In genomic region chr9:8226415-8226814, GRCm38 (mm10) we compare ENCODE assay signal across 9 mouse cellular contexts.
A peak's percentile ranks its signal among the peaks of the same experiment; 100 is the strongest.
DNase-seq lines count a peak whose midpoint lies in the region; ATAC-seq and TF ChIP-seq lines count a peak whose summit lies in the region.
"Had no signal": no experiment of that assay in that cellular context is flagged by ENCODE, and none has a peak within 500 bp of the region (broad histone marks: within the 10 kb centered on the region; RNA-seq: fewer than 3 reads in every experiment).

No protein-coding gene starts in this region.

- no peak for DNase-seq in neural tube, embryonic 10.5 days (ENCODE audit: extremely low spot score, low spot score)
- DNase-seq in forebrain, postnatal 0 days, result peak; percentile 64
- no peak for DNase-seq in spleen, postnatal 36 days (ENCODE audit: low spot score in 2 of 2)
- no peak for DNase-seq in ovary, postnatal 36 days (ENCODE audit: low spot score)
- DNase-seq in urinary bladder, postnatal 14 days (ENCODE audit: low spot score), result no peak

- H3K9me3 ChIP-seq in intestine, postnatal 0 days (ENCODE audit: control insufficient read depth), result no peaks in the 10 kb centered on the region
- no peaks in the 10 kb centered on the region for H3K9me3 ChIP-seq in intestine, embryonic 15.5 days
- H3K9me3 ChIP-seq in neural tube, embryonic 14.5 days (ENCODE audit: control insufficient read depth, low read length), result no peaks in the 10 kb centered on the region
- H3K9me3 ChIP-seq in forebrain, postnatal 0 days (ENCODE audit: low read length), result no peaks in the 10 kb centered on the region

- H3K27ac ChIP-seq in intestine, postnatal 0 days (ENCODE audit: low read depth, low read length), result no peak overlapping the region
- H3K27ac ChIP-seq in intestine, embryonic 15.5 days, result no peak overlapping the region
- H3K27ac ChIP-seq in neural tube, embryonic 14.5 days (ENCODE audit: low read depth, low read length), result no peak overlapping the region
- H3K27ac ChIP-seq in forebrain, postnatal 0 days (ENCODE audit: low read depth, low read length), result no peak overlapping the region

- no peaks in the 10 kb centered on the region for H3K27me3 ChIP-seq in intestine, postnatal 0 days (replicated peaks; ENCODE audit: control insufficient read depth, insufficient read depth, low read length)
- H3K27me3 ChIP-seq in intestine, embryonic 15.5 days (replicated peaks), result no peaks in the 10 kb centered on the region
- no peaks in the 10 kb centered on the region for H3K27me3 ChIP-seq in neural tube, embryonic 14.5 days (ENCODE audit: control insufficient read depth, insufficient read depth, low read length)
- H3K27me3 ChIP-seq in forebrain, postnatal 0 days (ENCODE audit: insufficient read depth, low read length), result no peaks in the 10 kb centered on the region
- H3K27me3 ChIP-seq: megakaryocyte, embryonic 14.5 days had no signal

- no peak overlapping the region for H3K4me3 ChIP-seq in intestine, postnatal 0 days (ENCODE audit: low read depth, low read length)
- no peak overlapping the region for H3K4me3 ChIP-seq in intestine, embryonic 15.5 days (replicated peaks)
- H3K4me3 ChIP-seq in neural tube, embryonic 14.5 days (ENCODE audit: low read depth, low read length), result no peak overlapping the region
- no peak overlapping the region for H3K4me3 ChIP-seq in forebrain, postnatal 0 days (ENCODE audit: low read depth, low read length)
- H3K4me3 ChIP-seq: megakaryocyte, embryonic 14.5 days had no signal

- no peaks in the 10 kb centered on the region for H3K36me3 ChIP-seq in intestine, postnatal 0 days (ENCODE audit: control insufficient read depth, insufficient read depth)
- no peaks in the 10 kb centered on the region for H3K36me3 ChIP-seq in intestine, embryonic 15.5 days
- no peaks in the 10 kb centered on the region for H3K36me3 ChIP-seq in neural tube, embryonic 14.5 days (ENCODE audit: control insufficient read depth, insufficient read depth, low read length)
- H3K36me3 ChIP-seq in forebrain, postnatal 0 days (ENCODE audit: insufficient read depth), result no peaks in the 10 kb centered on the region

- WGBS in intestine, postnatal 0 days, result 24% methylated on average over 1 of the region's 1 CpGs
- WGBS in intestine, embryonic 15.5 days, result 19% methylated on average over 1 of the region's 1 CpGs
- WGBS in neural tube, embryonic 14.5 days, result 57% methylated on average over 1 of the region's 1 CpGs
- WGBS in forebrain, postnatal 0 days, result 41% methylated on average over 1 of the region's 1 CpGs

- H3K9ac ChIP-seq in intestine, postnatal 0 days (ENCODE audit: low read depth, low read length), result no peak overlapping the region
- no peak overlapping the region for H3K9ac ChIP-seq in intestine, embryonic 15.5 days
- H3K9ac ChIP-seq in neural tube, embryonic 14.5 days (replicated peaks; ENCODE audit: low read depth, low read length), result no peak overlapping the region
- no peak overlapping the region for H3K9ac ChIP-seq in forebrain, postnatal 0 days

- H3K4me2 ChIP-seq in intestine, postnatal 0 days (replicated peaks; ENCODE audit: low read depth), result no peak overlapping the region
- H3K4me2 ChIP-seq in intestine, embryonic 15.5 days (replicated peaks), result no peak overlapping the region
- no peak overlapping the region for H3K4me2 ChIP-seq in neural tube, embryonic 14.5 days (ENCODE audit: low read depth, low read length)
- H3K4me2 ChIP-seq in forebrain, postnatal 0 days (ENCODE audit: low read depth), result no peak overlapping the region

- TF ChIP-seq CTCF in intestine, postnatal 0 days (IDR thresholded peaks at IDR 0.05; ENCODE audit: low read depth), result peak; percentile 65
- peak; percentile 72 for TF ChIP-seq CTCF in forebrain, postnatal 0 days (IDR thresholded peaks at IDR 0.05; ENCODE audit: low read depth)

- no peaks in the 10 kb centered on the region for H3K4me1 ChIP-seq in intestine, postnatal 0 days (replicated peaks; ENCODE audit: control insufficient read depth, insufficient read depth, low read length)
- H3K4me1 ChIP-seq in intestine, embryonic 15.5 days (replicated peaks), result no peaks in the 10 kb centered on the region
- no peaks in the 10 kb centered on the region for H3K4me1 ChIP-seq in neural tube, embryonic 14.5 days (ENCODE audit: control insufficient read depth, insufficient read depth, low read length)
- no peaks in the 10 kb centered on the region for H3K4me1 ChIP-seq in forebrain, postnatal 0 days (ENCODE audit: insufficient read depth)

- no peak for ATAC-seq in intestine, postnatal 0 days
- no peak for ATAC-seq in intestine, embryonic 15.5 days
- ATAC-seq in neural tube, embryonic 14.5 days (ENCODE audit: low read depth), result peak; percentile 61; the same call in 1 of the 2 replicates
- ATAC-seq in forebrain, postnatal 0 days, result peak; percentile 77

Comparison
In these comparisons a context has a peak if more than half of its experiments do, and no peak if none do; other contexts are left out.
1. ATAC-seq: peak in neural tube, embryonic 14.5 days (single experiment) and forebrain, postnatal 0 days (single experiment); none in intestine, postnatal 0 days (single experiment) and intestine, embryonic 15.5 days (single experiment).